Mouse (Mus musculus): Measurements from ENCODE around the gene Slc28a1.
A peak's percentile ranks its signal among the peaks of the same experiment; 100 is the strongest.

Slc28a1 gene

DNA sequence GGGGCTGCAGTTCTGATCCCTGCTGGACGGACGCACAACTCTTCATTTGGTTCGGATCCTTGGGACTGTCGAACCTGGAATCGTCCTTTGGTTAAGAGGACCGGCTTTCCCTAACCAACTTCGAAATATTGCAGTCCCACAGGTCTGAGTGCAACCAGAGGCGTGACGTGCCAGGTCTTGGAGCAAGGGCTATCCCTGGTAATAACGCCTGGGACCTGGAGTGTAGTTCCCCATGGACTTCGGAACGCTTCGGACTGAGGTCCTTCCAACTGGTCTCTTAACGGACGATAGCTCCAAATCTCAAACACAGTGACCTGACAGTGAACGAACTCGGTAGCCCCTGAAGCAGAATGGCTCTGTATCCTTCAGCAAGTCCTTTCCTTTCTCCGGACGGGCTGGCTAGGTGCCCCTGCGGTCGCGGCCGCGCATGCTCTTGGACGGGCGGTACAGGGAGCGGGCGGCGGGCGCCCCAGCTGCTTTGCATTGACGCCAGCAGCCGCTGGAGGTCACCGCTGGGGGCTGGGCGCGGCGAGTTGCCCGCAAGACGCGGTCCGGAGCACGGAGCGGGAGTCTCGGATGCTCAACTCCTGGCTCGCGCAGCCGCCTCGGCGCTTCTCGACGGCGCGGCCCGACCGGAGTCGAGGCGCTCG lies 98.2 kb downstream of the Slc28a1 start:
- peak; percentile 92 for DNase-seq (ENCODE audit: low read depth, low spot score)

DNA sequence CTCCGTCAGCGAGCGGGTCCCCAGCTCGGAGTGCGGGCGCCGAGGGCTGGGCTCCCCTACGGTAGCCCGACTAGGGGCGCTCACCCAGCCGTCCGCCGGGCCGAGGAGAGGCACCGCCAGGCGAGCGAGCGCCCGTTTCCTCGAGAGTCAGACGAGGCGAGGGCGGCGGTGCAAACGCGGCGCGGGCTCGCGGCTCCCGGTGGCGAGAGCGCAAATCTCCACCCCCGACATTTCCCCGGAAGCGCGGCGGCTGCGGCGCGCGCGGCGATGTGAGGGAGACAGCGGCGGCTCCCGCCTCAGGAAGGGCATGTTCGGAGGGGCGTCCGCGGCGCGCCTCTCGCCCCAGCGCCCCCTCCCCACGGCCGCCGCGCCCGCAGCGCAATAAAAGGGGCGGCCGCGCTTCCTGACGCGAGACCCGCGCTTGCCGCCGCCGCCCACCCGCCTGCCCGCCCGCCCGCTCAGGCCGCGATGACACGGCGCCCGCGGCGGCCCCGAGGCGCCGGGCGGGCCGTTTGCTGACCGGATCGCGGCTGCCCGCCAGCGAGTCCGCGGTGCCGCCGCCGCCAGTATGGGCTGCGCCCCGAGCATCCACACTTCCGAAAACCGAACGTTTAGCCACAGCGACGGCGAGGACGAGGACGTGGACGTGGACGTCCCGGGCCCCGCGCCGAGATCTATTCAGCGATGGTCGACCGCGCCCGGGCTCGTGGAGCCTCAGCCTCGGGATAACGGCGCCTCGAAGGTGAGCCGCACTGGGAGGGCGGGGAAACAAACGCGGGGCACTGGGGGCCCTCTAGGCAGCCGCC lies 99.0 kb downstream of the Slc28a1 start, which contains the start of gene Pde8a:
Gene Pde8a, plus strand, starts transcription at position 250 of the 806 bp plus-strand sequence.
- peak; percentile 40 for DNase-seq (ENCODE audit: low read depth, low spot score)

DNA sequence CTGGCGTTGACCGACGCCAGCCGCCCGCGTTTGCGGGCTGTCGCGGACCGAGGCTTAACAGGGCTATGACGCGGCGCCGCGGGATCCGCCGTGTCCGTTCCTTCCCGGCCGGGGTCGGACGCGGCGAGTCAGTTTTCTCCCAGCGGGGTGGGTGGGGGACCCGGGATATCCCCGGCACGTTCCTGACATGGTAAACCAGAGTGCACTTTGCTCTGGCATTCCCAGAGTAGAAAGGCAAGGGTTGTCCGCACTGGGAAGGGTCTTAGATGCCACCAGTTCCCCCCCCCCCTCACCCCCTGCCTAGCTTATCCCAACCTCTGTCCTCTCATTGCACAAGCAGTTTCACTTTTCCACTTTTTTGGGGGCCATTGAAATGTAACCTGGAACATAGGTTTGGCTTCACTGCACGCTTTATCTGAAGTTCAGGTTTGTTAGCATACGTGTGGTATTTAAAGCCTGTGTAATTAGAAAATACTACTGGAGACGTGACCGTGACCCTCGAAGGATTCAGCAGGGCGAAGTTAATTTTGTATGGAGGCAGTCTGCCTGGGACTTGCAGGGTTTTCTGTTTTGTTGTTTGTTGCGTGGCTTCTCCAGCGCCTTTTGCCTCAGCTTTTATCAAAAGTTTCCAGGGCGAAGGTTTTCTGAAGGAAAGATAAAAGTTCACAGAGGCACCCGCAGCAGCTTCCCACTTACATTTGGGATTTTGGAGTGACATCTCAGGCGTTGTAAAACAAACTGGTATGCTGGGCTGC lies 99.7 kb downstream of the Slc28a1 start:
- no peak for DNase-seq (ENCODE audit: low read depth, low spot score)

DNA sequence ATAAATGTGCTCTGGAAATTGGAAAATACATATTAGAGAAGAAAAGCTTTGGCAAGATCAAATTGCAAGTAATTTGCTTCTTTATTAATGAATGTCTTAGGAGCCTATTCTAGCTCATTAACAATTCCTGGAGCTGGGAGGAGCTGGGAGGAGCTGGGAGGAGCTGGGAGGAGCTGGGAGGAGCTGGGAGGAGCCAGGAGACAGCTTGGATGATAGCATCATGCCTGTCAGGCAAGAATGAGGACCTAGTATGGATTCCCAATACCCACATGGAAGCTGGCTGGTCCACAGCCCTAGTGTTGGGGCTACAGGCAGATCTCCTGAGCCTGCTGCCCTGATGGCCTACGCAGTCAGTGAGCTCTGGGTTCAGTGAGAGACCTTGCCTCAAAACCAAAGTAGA lies 101.4 kb downstream of the Slc28a1 start:
- no peak for DNase-seq (ENCODE audit: low read depth, low spot score)

DNA sequence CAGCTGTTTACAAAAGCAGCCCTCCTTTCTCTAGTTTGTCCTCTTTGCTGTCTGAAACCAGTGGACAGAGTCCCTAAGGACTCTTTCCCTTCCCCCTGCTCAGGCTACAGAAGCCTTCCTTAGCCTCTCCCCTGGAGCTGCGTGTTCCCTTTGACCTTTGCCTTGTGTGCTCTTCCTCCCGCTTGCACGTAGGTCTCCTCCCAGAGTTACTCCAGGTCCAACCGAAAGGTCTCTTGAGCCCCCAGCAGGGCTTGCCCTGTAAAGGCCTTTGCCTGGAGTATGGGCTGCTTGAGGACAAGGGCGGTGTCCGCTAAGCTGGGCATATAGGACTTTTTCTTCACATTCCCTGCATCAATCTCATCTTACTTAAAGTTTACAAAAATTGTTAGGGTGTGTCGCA lies 104.7 kb downstream of the Slc28a1 start:
- no peak for DNase-seq (ENCODE audit: low read depth, low spot score)
